Mouse (Mus musculus) myocyte (in vitro differentiated cells): ENCODE results near the gene Wdr48.

ENCODE experiments used
- CEBPB ChIP-seq: IDR thresholded peaks from 2 replicates; pipeline ENCODE4 v1.6.1; 2011; ENCODE audit warnings: mild to moderate bottlenecking, moderate library complexity; ENCODE audit not compliant: poor library complexity, insufficient read depth, severe bottlenecking
- E2F4 ChIP-seq: IDR thresholded peaks from one replicate; pipeline ENCODE4 v1.6.1; 2011; ENCODE audit warnings: mild to moderate bottlenecking, control low read depth, moderate library complexity; ENCODE audit not compliant: insufficient read depth
- POLR2A ChIP-seq: IDR thresholded peaks from one replicate; pipeline ENCODE4 v1.6.1; 2011; ENCODE audit warnings: low read depth, mild to moderate bottlenecking, control low read depth, moderate library complexity; ENCODE audit not compliant: insufficient read length

GRCm38 (mm10) chr9:119923462-119923861 is 28.8 kb downstream of the Wdr48 start:
- TF ChIP-seq E2F4 (no peak), POLR2A (no peak), CEBPB (no peak)
